Mouse (Mus musculus) naive thymus-derived CD4-positive, alpha-beta T cell, adult 2 months (primary cell): Measurements from ENCODE around the gene Ppp1r32.

Source experiments
- DNase-seq: peaks from one replicate; pipeline ENCODE4 v3.0.0-alpha.2; 2011; ENCODE audit warnings: low read depth

The Ppp1r32 gene

GRCm38 (mm10) chr19:10457484-10457800 is 25.3 kb downstream of the Ppp1r32 start:
- no peak for DNase-seq

GRCm38 (mm10) chr19:10456752-10457483 is 25.8 kb downstream of the Ppp1r32 start, which contains the start of gene Lrrc10b:
Gene Lrrc10b, minus strand, starts transcription at chr19:10457473.
- DNase-seq = peak; percentile 21

DNA sequence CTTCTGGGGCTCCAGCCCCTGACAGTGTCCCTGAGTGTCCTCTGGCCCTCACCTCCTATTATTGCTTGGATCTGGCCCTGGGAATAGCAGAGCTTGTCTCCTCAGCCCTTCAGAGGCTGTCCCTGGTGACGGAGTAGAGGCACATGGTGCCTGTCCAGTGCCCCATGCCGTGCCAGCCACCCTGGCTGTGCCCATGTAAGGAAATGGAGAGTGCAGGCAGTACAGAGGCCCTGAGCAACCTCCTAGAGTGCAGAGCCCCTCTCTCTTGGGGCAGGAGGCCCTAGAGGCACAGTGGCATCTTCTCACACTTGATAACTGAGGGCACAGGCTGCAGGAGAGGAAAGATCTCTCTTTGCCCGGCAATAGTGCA is 27.3 kb downstream of the Ppp1r32 start:
- no peak for DNase-seq

GRCm38 (mm10) chr19:10454718-10455436 is 27.9 kb downstream of the Ppp1r32 start:
- DNase-seq = no peak

DNA sequence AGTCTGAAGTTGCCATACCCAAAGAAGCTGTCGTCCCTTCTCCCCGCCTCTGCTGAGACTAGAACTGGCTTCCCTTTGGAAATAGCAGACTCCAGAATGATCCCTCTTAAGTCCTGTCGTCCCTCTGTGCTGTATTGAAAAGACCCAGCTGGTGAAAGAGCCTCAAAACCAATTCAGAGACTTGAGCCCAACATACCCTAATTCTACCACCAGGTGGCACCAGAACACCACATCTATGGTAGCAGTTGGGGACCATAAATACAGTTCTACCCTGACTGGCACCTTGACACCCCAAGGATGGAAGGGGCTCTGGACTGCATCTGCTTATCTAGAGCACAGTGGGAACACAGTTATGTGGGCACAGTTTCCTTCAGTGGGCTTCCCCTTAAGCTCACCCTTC is 33.0 kb downstream of the Ppp1r32 start:
- peak; percentile 78 for DNase-seq

- no peak for DNase-seq
These were observed 33.5 kb downstream of the Ppp1r32 start for GRCm38 (mm10) chr19:10449190-10449589.

GRCm38 (mm10) chr19:10448275-10448674 is 34.5 kb downstream of the Ppp1r32 start:
- no peak for DNase-seq

DNA sequence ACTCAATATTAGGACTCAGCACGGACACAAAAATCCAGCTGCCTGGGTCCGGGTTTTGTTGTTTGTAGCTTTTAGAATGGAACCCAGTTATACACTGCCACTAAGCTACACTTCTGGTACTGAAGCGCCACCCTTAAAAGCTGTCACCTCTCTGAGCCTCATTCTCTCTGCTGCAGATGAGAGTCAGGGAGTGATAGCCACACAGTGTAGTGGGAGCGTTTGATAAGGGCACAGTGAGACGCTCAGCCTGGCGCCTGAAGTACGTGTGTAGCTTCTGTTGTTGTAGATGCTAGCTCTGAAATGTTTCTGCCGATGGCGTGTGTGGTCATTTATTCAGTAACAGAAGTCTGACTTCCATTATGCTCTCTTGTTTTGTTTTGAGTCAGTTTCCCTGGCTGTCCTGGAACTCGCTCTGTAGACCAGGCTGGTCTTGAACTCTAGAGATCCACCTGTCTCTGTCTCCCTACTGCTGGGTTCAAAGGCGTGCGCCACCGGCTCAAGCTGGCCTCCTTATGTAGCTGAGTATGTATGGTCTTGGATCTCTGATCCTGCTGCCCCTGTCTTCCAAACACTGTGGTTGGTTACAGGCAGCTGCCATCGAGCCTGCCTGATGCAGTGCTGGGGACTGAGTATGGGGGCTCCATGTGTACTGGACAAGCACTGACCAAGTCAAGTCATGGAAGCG is 37.9 kb downstream of the Ppp1r32 start:
- DNase-seq = no peak

DNA sequence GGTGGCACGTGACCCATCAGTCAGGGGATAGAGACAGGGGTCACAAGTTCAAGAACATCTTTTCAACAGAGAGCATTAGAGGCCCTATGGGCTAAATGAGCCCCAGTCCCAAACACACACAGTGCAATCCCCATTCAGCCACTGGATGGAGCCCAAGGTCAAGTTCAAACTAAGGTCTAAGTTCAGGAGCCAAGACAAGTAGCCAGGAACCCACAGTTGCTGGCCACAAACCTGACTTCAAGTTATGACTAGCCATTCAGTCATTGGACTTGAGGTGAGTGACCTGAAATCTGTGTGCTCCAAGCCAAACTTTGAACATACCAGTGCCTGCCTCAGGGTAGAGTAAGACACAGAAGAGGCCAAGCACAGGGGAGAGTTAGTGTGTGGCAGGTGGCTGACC is 45.2 kb downstream of the Ppp1r32 start:
- no peak for DNase-seq

DNA sequence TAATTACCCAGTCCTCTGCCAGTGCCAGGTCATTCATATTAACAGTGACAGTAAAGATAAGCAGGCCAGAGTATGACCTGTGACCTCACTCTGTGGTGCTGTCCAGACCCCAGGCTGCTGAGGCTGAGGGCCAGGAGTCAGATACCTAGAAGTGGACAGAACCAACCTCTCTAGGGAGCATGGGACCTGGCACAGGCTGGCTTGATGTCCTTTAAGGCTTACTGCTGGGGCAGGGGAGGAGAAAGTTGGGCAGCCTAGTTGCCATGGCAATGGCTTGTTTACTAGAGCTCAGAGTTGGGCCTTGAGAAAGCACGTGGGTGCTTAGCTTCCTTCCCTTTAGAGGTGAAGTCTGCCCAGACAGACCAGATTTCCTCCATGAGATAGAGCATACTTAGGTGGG is 46.0 kb downstream of the Ppp1r32 start:
- no peak for DNase-seq

DNA sequence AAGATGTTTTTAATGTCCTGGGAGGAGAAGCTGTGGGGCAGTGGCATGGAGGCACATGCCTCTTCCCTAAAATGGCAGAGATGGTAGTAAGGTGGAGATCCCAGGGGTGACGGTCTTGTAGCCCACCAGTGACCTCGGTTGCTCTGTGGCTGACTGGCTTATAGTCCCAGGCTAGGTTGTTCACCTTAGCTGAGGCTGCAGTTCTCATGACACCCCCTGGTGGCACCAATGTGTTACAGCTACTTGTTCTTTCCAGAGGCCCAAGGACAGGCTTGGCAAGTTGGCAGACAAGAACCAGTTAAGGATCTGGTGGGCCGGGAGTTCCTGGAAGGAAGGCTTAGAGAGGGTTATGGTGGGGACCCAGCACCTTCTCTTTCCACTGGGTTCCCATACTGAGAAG is 46.8 kb downstream of the Ppp1r32 start:
- peak; percentile 52 for DNase-seq

- DNase-seq = no peak
These were observed 47.8 kb downstream of the Ppp1r32 start for GRCm38 (mm10) chr19:10434927-10435326.

- DNase-seq = no peak
These were observed 48.7 kb downstream of the Ppp1r32 start for GRCm38 (mm10) chr19:10433879-10434540.

DNA sequence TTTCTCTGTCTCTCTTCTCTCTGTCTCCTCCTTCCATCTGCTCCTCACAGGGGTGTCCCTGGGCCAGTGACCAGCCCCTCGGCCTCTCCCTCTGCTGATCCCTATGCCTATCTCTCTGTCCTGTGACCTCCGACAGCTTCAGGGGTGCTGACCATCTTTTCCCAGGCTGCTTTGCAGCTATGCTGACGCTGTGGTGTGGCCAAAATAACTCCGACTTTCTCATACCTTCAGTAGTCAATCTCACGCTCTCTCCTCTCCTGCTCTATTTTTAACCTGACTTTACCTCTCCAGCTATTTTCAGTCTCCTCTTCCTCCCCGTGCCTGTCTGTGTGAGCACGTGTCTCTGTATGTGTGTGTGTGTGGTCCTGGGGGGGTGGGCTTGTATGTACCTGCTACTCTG is 49.5 kb downstream of the Ppp1r32 start:
- DNase-seq = no peak

GRCm38 (mm10) chr19:10431841-10432240 is 50.9 kb downstream of the Ppp1r32 start:
- no peak for DNase-seq

DNA sequence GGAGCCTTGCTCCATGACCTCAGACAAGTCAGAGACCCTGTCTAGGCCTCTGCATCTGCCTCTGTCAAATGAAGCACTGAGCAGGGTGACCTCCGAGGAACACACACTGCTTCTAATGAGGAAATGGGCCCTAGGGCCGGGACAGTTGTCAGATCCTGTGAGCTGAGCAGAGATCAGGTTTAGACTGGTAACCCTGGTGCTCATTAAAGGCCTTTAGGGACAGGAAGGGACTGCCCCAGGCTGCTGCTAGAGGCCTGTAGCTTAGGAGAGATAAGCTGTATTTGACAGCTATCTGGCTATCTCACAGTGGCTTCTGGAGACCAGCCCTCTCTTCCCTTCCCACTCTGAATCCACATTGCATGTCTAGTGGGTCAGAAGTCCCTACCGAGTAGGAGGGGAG is 51.3 kb downstream of the Ppp1r32 start:
- DNase-seq = no peak

- DNase-seq = no peak
These were observed 53.4 kb downstream of the Ppp1r32 start for GRCm38 (mm10) chr19:10429371-10429770.

DNA sequence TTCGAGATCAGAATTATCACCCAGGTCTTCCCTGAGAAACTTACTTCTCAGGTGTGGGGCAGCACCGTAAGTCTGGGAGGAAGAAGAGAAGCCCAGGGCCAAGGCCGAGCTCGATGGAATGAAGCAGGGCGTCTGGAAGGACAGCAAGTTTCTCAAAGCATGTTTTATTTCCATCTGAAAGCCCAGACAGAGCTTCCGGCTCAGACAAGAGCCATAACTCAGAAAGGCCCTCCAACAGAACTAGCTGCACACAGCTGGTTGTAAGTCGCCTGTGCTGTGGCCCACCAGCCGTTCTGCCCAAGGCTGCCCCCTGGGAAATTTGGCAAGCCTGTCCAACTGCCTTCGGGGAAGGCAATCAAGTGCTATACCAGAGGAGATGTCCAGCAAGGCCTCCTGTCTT is 55.3 kb downstream of the Ppp1r32 start:
- DNase-seq = no peak

- DNase-seq = no peak
These were observed 55.9 kb downstream of the Ppp1r32 start for GRCm38 (mm10) chr19:10426793-10427192.

DNA sequence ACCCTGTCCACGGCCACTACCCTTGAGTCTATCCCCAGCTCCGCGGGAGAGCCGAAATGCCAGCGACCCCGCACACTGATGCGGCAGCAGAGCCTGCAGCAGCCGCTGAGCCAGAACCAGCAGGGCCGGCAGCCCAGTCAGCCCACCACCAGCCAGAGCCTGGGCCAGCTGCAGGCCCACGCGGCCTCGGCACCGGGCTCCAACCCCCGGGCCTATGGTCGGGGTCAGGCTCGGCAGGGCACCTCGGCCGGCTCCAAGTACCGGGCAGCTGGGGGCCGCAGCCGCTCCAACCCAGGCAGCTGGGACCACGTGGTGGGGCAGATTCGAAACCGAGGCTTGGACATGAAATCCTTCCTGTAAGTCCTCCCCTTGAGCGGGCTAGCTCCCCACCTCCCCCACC is 56.4 kb downstream of the Ppp1r32 start:
- DNase-seq = no peak

- DNase-seq = no peak
These were observed 57.1 kb downstream of the Ppp1r32 start for GRCm38 (mm10) chr19:10425484-10426270.

GRCm38 (mm10) chr19:10424751-10425150 is 58.0 kb downstream of the Ppp1r32 start:
- no peak for DNase-seq
